8 mouse cellular contexts compared by ENCODE assay signal in the genomic region with DNA sequence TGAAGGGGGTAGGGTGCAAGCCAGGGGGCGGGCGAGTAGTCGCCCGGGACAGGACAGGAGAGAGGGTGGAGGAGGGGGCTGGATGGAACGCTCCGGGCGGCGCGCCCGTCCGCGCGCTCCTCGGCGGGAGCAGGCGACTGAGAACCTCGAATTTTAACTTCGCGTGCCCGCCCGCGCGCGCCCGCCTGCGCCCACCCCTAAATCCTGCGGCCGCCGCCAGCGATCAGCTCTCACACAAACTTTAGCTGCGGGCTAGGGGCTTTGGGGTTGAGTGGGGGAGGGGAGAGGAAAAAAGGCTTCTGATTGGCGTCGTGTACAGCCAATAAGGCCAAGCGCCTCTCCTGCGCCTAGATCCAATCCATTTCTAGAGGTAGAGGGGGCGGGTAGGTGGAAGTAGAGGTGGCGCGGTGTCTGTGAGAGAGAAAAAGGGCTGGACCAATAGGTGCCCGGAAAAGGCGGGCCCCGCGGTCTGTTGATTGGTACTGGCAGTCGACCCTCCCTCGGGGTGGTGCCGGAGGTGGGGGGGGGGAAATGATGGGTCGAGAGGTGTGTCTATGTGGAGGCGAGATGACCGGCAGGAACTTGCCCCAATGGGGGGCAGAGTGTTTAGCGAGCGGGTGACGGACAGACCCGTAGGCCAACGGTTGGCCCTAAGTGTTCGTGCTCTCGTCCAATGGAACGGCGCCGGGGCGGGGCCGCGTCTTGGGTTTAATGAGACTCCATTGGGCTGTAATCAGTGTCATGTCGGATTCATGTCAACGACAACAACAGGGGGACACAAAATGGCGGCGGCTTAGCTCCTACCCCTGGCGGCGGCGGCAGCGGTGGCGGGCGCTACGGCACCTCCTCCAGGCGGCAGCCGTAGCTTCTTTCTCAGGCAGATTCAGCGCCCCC. TPM values are rescaled to one million over a fixed set of nuclear protein-coding genes. Genes with fewer than 3 reads are reported as not detected.
A peak's percentile ranks its signal among the peaks of the same experiment; 100 is the strongest.
DNase-seq lines count a peak whose midpoint lies in the region; ATAC-seq lines count a peak whose summit lies in the region.

No protein-coding gene starts in this region.

- peak overlapping the region; percentile 94 for H3K9ac ChIP-seq in hindbrain, embryonic 12.5 days

- WGBS in hindbrain, embryonic 12.5 days, result under 1% methylated on average over 73 of the region's 75 CpGs

- H3K9me3 ChIP-seq in hindbrain, embryonic 12.5 days (replicated peaks), result no peaks in the 10 kb centered on the region

- peak overlapping the region; percentile 93 for H3K4me3 ChIP-seq in hindbrain, embryonic 12.5 days

- H3K27me3 ChIP-seq in hindbrain, embryonic 12.5 days, result no peaks in the 10 kb centered on the region

- H3K36me3 ChIP-seq in hindbrain, embryonic 12.5 days, result no peaks in the 10 kb centered on the region

- H3K4me2 ChIP-seq in hindbrain, embryonic 12.5 days (replicated peaks), result peak overlapping the region; percentile 72

- peaks cover 25% of the 10 kb centered on the region for H3K4me1 ChIP-seq in hindbrain, embryonic 12.5 days

- DNase-seq in NIH3T3 (ENCODE audit: low read depth), result peak; percentile 99
- peak; percentile 100 for DNase-seq in cerebellum, postnatal 10 days
- DNase-seq in frontal cortex, postnatal 10 days (ENCODE audit: low spot score in 2 of 2), result peak; percentile 100
- DNase-seq in layer of hippocampus, postnatal 14 days (ENCODE audit: low spot score in 2 of 2), result peak; percentile 99 to 100
- peak; percentile 99 for DNase-seq in lung, postnatal 14 days
- peak; percentile 100 for DNase-seq in retina, adult 2 months (ENCODE audit: low read depth, low spot score)
- DNase-seq in thymus, postnatal 36 days, result peak; percentile 99 to 100

- peak overlapping the region; percentile 99 for H3K27ac ChIP-seq in hindbrain, embryonic 12.5 days

- peak; percentile 97 for ATAC-seq in hindbrain, embryonic 12.5 days (ENCODE audit: low FRiP score)

RNA-seq across cellular contexts. Expression of a gene that starts 19.2 kb away (rescaled TPM):
- 27.1 and 27.5 TPM in 2 replicates for polyA plus RNA-seq in hindbrain, embryonic 12.5 days (2016; fragmentation: Nextera tagmentation; extraction: Ambion mirVana)
- total RNA-seq in layer of hippocampus, postnatal 14 days (2021), result 10 to 100 TPM; 58.0 to 62.2 TPM

Comparison
In these comparisons a context has a peak if more than half of its experiments do, and no peak if none do; other contexts are left out.
1. Peak in every context shown above with its lines: DNase-seq, ATAC-seq, H3K4me3 ChIP-seq and H3K27ac ChIP-seq.